Mouse (Mus musculus) brain, embryonic 18.5 days (tissue): ENCODE data around the gene Fam129c.

Experiments used
- DNase-seq: peaks from one replicate; pipeline ENCODE4 v3.0.0-alpha.2; 2012; ENCODE audit warnings: low read depth, low spot score

Fam129c gene

GRCm38 (mm10) chr8:71604021-71604420 is 6.6 kb downstream of the Fam129c start:
- no peak for DNase-seq

- DNase-seq: peak; percentile 99
These were observed 13.6 kb downstream of the Fam129c start, which contains the start of gene Colgalt1 for GRCm38 (mm10) chr8:71610822-71611651. TSS of gene Colgalt1 (plus strand) at chr8:71610998.

- DNase-seq: no peak
These were observed 14.7 kb downstream of the Fam129c start for GRCm38 (mm10) chr8:71612141-71612540.

GRCm38 (mm10) chr8:71613418-71613817 is 16.0 kb downstream of the Fam129c start:
- DNase-seq: no peak

- no peak for DNase-seq
These were observed 22.3 kb downstream of the Fam129c start for GRCm38 (mm10) chr8:71619786-71620185.

- DNase-seq: no peak
These were observed 27.6 kb downstream of the Fam129c start for GRCm38 (mm10) chr8:71625088-71625487.

- DNase-seq: no peak
These were observed 29.3 kb downstream of the Fam129c start for GRCm38 (mm10) chr8:71626753-71627152.

- no peak for DNase-seq
These were observed 30.0 kb downstream of the Fam129c start for GRCm38 (mm10) chr8:71627265-71628099.

- no peak for DNase-seq
These were observed 31.1 kb downstream of the Fam129c start for GRCm38 (mm10) chr8:71628396-71629095.

GRCm38 (mm10) chr8:71629096-71629697 is 31.7 kb downstream of the Fam129c start:
- peak; percentile 79 for DNase-seq

- DNase-seq: no peak
These were observed 32.3 kb downstream of the Fam129c start for GRCm38 (mm10) chr8:71629781-71630212.

GRCm38 (mm10) chr8:71630761-71631160 is 33.3 kb downstream of the Fam129c start:
- no peak for DNase-seq

- no peak for DNase-seq
These were observed 34.4 kb downstream of the Fam129c start for GRCm38 (mm10) chr8:71631897-71632296.

GRCm38 (mm10) chr8:71633164-71633563 is 35.7 kb downstream of the Fam129c start:
- no peak for DNase-seq

- DNase-seq: peak; percentile 28
These were observed 36.7 kb downstream of the Fam129c start for GRCm38 (mm10) chr8:71633981-71634667.

GRCm38 (mm10) chr8:71637149-71638095 is 40.0 kb downstream of the Fam129c start:
- no peak for DNase-seq

- no peak for DNase-seq
These were observed 40.9 kb downstream of the Fam129c start for GRCm38 (mm10) chr8:71638321-71638720.

GRCm38 (mm10) chr8:71639318-71639717 is 41.9 kb downstream of the Fam129c start:
- DNase-seq: no peak

GRCm38 (mm10) chr8:71645510-71645909 is 48.1 kb downstream of the Fam129c start:
- no peak for DNase-seq

- DNase-seq: no peak
These were observed 57.2 kb downstream of the Fam129c start for GRCm38 (mm10) chr8:71654600-71654999.
